Mouse (Mus musculus) embryo, embryonic 11.5 days (tissue): Measurements from ENCODE around the gene Pfdn5.
A peak's percentile ranks its signal among the peaks of the same experiment; 100 is the strongest.

Source experiments
- DNase-seq: peaks from one replicate; pipeline ENCODE4 v3.0.0-alpha.2; 2012; ENCODE audit warnings: low read depth, low spot score

Gene Pfdn5

GRCm38 (mm10) chr15:102326022-102326576 is at the start of gene Pfdn5:
Gene Pfdn5 (plus strand): TSS chr15:102326116.
- peak; percentile 63 for DNase-seq

DNA sequence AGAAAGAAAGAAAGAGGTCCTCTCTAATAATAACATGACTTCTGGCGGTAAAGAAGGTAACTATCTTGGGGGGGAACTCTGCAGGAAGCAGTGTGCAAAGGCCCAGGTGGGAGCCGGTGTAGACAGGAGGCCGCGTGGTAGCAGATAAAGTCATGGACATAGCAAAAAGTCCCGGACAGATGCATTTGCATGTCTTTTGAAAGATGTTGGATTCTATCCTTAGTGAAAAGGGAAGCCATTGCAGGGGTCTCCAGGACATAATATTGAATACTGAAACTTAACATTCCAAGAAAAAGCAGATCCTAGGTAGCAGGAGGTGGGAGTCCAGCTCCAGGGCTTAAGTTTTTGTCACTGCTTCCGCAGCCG is 47.2 kb upstream of the Pfdn5 start:
- DNase-seq: no peak

DNA sequence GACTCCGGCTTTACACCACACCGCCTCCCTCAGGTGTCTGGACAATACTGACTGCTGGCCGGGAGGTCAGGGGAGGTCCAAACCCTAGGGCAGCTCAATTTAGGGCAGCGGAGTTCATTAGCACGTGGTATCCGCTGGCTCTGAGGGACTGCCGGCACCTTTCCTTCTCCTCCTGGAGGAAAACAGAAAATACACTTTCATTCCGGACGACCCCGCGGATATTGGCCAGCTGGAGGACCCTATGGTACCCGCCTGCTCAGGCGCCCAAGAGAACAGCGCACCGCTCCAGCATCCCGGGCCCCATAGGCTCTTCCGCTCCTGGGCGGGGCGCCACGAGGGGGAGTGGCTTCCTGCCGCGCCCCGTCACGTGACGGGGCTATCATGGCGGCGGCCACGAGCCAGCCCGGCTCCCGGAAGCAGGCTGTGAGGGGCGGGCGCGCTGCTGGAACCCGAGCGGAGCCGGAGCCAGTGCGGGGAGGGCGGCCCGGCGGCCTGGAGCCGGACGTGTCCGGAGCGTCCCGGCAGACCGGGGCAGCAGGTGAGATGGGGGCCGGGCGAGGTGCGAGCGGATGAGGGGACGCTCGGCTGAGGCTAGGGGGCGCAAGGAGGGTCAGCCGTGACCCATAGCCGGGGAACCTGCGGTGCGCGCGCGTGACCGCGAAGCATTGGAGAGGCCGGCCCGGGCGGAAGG is 46.7 kb upstream of the Pfdn5 start, which contains the start of gene Mfsd5:
Gene Mfsd5, plus strand, starts transcription at position 363 of the 691 bp plus-strand sequence.
- peak; percentile 90 for DNase-seq

DNA sequence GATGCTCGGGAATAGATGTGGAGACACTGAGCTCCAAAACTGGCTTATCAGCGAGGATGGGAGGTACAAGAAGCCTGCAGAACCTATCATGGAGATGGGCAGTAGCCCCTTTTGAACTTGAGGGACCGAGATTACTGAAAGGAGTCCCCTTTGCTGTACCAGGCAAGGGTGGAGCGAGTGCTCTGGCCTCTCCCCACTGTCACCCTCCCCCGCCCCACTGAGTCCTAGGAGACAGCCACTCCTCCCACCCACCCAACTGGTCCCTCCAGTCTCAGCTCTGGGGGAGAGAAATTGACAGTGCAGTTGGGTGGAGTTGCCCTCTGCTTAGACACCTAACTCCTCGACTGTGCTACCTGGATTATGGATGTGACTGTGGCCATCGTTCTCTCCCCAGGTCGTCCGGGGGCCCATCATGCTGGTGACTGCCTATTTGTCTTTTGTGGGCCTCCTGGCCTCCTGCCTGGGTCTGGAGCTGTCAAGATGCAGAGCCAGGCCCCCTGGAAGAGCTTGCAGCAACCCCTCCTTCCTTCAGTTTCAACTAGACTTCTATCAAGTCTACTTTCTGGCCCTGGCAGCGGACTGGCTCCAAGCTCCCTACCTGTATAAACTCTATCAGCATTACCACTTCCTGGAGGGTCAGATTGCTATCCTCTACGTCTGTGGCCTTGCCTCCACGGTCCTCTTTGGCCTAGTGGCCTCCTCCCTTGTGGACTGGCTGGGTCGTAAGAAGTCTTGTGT is 46.0 kb upstream of the Pfdn5 start:
- no peak for DNase-seq

- no peak for DNase-seq
These were observed 45.3 kb upstream of the Pfdn5 start for GRCm38 (mm10) chr15:102280623-102281022.

- DNase-seq: no peak
These were observed 43.2 kb upstream of the Pfdn5 start for GRCm38 (mm10) chr15:102282463-102283292.

DNA sequence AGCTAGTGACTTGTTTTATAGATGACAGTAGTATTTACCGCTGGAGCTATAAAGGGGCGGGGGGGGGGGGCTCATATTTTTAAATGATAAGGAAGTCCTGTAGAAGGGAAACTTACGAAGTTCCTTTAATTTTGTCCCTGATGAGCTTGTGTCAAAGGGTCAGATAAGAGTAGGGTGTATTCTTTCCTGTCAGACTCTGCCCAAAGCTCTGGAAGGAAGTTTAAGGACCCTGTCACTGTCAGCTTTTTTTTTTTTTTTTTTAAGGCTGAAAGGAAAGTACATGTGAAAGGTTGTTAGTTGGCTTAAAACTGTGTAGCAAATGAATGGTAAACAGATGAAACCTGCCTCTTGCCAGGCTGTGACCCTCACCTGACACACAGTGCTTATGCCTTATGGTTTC is 42.3 kb upstream of the Pfdn5 start:
- no peak for DNase-seq

DNA sequence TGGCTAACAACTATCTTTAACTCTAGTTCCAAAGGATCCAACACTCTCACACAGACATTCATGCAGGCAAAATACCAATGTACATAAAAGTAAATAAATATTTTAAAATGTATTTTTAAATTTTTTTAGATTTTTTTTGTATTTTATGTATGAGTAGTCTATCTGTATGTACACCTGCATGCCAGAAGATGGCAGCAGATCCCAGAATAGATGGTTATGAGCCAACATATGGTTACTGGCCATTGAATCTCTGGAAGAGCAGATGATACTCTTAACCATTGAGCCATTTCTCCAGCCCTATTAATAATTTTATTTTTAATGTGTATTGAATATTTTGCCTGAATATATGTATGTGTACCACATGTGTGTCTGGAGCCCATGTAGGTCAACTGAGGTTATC is 38.5 kb upstream of the Pfdn5 start:
- DNase-seq: peak; percentile 41

DNA sequence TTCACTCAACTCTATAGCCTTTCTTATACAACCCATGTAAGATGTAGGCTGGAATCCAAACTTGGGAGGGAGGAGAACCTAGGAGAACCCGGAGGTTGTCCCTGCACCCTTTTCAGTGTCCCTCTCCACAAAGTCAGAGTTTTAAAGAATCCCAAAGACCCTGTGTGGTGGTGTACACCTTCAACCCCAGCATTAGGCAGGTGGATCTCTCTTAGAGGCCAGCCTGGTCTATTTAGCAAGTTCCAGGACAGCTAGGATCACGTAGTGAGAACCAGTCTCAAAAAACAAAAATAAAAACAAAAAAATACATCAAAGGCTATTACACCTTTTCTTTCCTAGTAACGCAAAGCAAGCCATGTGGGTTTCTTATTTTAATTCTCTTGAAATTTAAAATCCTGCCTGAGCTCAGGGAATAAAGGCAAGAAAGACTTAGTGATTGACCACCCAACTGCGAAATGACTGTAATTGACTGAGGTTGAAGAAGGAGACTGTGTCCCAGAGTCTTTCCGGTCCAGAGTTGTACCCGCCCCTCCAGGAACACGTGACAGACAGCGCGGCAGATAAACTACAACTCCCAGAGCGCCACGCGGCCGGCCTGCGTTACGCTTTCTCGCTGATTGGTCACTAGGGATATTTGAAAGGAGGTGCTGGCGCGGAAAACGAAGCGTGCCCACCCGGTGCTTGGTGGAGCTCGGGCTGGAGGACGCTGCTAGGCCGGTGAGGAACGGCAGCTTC is 30.1 kb upstream of the Pfdn5 start, which contains the start of gene Espl1:
Gene Espl1, plus strand, starts transcription at position 634 of the 735 bp plus-strand sequence.
- DNase-seq: peak; percentile 90

GRCm38 (mm10) chr15:102296368-102297006 is 29.4 kb upstream of the Pfdn5 start:
- no peak for DNase-seq

DNA sequence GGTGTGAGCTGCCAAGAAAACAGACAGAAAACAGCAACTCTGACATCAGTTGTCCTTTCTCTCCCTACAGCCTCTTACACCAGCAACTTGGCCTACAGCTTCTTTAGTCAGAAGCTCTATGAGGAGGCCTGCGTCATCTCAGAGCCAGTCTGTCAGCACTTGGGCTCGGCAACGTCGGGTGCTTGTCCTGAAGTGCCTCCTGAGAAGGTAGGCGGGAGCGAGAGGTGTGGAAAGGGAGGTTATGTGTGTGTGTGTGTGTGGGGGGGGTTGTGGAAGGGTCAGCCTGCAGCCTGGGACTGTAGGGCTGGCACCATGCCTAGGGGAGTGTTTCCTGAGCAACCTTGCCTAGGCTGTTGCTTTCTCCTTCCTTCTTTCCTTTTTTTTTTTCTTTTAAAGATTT is 23.4 kb upstream of the Pfdn5 start:
- DNase-seq: no peak

DNA sequence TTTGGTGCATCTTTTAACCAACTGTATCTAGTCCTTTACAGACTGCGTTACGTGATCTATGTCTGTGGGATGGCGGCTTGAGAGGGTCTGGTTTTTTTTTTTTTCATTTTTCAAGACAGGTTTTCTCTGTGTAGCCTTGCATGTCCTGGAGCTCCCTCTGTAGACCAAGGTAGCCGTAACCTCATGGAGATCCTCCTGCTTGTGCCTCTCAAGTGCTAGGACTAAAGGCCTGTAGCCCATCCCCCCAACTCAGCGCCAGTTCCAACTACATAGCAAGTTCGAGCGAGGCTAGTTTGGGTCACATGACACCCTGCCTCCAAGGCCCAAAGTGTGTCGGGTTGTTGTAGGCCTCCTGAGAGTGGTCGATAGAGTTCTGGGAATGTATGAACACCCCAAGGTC is 17.2 kb upstream of the Pfdn5 start:
- no peak for DNase-seq

- DNase-seq: no peak
These were observed 15.7 kb upstream of the Pfdn5 start for GRCm38 (mm10) chr15:102310074-102310845.

DNA sequence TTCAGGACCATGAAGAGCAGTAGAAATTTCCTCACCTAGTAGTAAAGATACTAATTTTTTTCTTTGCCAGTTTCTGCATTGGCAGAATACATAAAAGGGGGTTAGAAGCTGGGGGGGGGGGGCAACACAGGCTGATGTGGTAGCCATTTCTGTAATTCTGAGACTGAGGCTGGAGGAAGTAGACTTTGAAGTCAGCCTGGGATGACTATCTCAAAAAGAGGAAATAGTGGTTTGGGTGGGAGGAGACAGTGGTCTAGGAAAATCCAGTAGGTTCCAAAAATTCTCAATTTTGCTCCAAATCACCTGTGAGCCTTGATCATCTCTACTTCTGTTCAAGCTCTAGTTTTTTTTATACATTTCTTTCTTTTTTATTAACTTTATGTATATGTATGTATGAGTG is 14.4 kb upstream of the Pfdn5 start:
- DNase-seq: no peak

- DNase-seq: no peak
These were observed 10.6 kb upstream of the Pfdn5 start for GRCm38 (mm10) chr15:102315292-102315691.

- no peak for DNase-seq
These were observed 9.7 kb upstream of the Pfdn5 start for GRCm38 (mm10) chr15:102316263-102316662.

DNA sequence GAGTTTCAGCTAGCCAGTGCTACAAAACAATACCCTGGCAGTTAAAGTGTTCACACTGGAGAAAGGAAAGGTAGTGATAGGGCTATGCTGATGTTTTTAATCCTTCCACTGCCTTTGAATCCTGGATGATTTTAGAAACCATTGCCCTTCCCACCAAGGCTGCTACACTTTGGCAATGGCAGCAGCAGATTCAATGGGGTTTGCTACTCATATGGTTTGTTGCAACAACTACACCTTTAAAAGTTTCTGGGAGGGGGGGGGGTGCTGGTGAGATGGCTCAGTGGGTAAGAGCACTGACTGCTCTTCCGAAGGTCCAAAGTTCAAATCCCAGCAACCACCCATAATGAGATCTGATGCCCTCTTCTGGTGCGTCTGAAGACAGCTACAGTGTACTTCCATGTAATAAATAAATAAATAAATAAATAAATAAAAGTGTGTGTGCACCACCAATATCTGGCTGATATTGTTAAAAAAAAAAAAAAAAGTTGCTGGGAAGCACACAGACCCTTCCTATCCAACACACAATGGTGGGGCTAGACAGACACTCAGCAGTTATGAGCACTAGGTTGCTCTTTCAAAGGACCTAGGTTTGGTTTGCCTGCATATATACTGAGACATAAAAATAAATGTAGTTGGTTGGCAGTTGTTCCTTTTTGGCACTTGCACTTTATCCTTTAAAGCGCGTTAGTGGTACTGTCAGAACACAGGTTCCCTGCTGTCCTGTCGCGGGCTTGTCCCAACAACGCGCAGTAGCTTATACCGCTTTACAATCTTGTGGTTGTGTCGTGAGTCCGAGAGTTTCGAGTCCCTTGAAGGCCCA is 1.1 kb upstream of the Pfdn5 start:
- DNase-seq: no peak

- DNase-seq: no peak
These were observed 976 bp downstream of the Pfdn5 start for GRCm38 (mm10) chr15:102326892-102327291.

DNA sequence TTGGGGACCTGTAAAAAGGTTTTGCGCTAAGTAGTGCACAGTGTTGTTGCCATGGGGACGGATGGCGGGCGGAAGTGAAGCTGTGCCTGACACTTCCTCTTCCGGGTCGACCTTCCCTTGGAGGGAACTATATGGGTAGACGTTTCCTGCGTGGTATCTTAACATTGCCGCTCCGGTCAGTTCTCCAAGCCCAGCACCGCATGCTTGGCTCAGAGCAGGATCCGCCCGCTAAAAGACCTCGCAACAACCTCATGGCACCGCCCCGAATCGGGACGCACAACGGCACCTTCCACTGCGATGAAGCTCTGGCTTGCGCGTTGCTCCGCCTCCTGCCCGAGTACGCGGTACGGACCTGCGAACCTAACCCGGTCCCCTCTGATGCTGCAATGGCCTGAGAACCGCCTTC is 5.7 kb downstream of the Pfdn5 start, which contains the start of gene Myg1:
Gene Myg1, plus strand, starts transcription at position 100 of the 406 bp plus-strand sequence.
- peak; percentile 70 for DNase-seq
